Mouse (Mus musculus): ENCODE measurements around the gene Pik3ap1.
A peak's percentile ranks its signal among the peaks of the same experiment; 100 is the strongest.

Pik3ap1 gene

DNA sequence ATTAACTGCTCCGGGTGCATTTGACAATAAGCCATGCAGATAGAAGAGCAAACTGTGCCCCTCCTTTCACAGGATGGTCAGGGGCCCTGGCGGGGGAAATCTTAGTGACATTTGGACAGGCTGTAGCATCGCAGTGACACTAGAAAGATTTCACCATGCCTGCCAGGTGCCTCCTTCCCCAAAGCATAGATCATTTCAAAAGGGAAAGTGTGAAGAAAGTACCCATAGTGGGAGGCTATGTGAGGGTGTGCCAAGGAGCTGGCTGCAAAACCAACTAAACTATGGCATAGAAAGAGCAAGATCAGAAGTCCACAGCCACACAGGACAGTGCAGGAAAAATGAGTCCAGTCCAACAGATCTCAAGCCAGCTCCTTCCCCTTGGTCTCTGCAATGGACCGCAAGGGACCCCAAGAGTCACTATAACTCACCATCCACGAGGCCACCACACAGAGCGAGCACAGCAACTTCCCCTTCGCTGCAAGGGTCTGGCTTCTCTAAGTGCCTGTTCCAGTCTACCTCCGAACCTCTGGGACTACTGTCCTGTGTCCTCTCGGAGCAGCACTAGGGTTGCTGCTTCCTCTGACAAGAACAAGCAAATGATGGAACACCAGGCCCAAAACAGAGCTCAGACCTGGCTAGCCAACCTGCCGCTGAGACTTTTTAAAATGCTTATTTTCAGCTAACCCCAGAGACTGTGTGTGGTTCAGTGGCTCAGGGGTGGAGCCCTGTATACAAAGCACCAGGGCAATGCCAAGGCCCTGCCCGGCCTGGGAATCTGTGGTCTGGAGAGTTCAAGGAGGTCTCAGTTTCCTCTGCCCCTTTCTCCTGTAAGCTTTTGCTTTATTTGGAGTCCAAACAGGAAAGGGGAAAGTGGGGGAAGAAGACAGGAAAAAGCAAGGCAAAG lies 15.1 kb downstream of the Pik3ap1 start:
- no peak for DNase-seq (ENCODE audit: low spot score)

- no peak for DNase-seq (ENCODE audit: low spot score)
Observed at GRCm38 (mm10) chr19:41366854-41367517, 17.9 kb downstream of the Pik3ap1 start.

- no peak for DNase-seq (ENCODE audit: low spot score)
Observed at GRCm38 (mm10) chr19:41366192-41366853, 18.6 kb downstream of the Pik3ap1 start.

- DNase-seq (ENCODE audit: low spot score) = no peak
Observed at GRCm38 (mm10) chr19:41365570-41365969, 19.3 kb downstream of the Pik3ap1 start.

DNA sequence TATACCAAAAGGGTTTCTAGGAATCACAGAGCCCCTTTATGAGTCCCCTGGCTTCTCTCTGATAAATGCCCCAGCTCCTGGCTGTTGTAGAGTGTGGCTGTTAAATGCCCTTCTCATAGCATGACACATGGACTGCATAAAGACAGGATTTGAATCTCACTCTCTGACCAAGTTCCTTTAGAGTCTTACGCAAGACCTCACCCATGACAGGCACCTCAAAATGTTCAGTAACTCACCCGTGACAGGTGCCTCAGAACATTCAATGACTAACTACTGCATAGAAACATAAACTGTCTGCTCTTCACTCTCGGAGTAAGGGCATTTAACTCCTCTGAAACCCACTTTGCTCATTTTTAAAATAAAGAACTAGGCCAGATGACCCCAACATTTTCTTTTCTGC lies 20.4 kb downstream of the Pik3ap1 start:
- no peak for DNase-seq (ENCODE audit: low spot score)

DNA sequence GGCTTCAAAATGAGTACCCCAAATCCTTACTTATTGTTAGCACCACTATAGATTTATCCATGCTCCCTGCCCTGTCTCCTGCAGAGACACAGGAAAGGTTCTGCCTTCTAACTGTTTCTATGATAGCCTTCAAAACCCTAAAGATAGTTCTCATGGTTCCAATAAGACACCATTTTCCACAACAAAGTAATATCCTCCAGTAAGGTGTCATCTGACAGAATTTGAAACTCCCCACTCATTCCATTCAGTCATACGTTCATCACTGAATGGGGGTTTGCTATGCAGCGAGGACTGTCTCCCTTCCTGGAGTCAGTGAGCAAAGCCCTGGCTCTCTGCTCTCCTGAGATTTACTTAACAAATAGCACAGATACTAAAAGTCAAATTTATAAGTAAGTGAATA lies 21.9 kb downstream of the Pik3ap1 start:
- no peak for DNase-seq (ENCODE audit: low spot score)

DNA sequence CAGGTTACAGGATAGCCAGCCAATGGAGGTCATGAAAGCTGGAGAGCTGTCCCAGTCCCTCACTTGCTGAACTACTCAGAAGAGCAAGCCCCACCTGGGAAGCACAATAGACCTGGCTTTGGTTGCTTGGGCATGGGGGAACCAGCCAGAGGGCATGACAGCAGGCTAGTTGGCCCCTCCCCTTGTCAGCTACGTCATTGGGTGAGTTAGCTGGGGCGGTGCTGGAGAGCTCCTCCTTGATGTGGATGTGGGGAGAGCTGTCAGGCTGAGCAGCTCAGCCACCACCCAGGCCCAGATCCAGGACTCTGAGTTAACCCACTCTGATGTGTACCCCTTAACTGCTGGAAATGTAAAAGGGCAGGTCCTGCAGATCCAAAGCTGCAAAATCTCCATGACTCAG lies 24.4 kb downstream of the Pik3ap1 start:
- no peak for DNase-seq (ENCODE audit: low spot score)

- no peak for DNase-seq (ENCODE audit: low spot score)
Observed at GRCm38 (mm10) chr19:41354287-41354951, 30.5 kb downstream of the Pik3ap1 start.

DNA sequence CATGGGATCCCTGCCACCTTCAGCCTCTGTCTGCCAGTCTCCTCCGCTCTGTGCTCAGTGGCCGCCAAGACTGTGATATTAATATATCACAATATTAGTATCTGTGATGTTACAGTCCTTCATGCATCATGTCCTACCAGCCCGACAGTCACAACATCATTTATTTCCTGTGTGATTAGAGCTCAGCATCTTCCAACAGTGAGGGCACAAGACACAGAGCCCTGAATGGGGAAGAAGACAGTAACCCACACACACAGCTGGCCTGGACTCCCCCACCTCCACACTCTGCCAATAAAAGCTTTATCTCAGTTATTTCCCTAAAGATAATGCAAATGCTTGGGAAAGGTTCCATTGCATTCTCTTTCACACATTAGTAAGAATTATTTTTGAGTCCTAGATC lies 35.3 kb downstream of the Pik3ap1 start:
- DNase-seq (ENCODE audit: low spot score) = no peak

DNA sequence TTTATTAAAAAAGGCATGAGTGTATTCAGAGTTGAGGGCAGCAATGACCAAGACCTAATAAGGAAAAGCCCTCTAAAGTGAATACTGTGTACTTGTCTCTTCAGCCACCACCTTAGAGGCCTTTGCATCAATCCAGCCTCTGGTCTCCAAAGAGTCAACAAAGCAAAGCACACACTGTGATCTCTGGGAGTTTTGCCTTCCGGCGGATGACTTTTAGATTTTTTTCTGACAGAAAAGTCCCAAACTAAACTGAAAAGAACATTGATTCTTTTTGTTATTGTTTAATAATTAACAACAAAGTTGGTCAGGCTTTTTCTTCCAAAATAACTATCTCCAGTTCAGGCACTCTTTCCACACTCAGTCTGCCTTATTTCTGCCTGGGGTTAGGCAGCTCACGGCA lies 36.7 kb downstream of the Pik3ap1 start:
- no peak for DNase-seq (ENCODE audit: low spot score)

DNA sequence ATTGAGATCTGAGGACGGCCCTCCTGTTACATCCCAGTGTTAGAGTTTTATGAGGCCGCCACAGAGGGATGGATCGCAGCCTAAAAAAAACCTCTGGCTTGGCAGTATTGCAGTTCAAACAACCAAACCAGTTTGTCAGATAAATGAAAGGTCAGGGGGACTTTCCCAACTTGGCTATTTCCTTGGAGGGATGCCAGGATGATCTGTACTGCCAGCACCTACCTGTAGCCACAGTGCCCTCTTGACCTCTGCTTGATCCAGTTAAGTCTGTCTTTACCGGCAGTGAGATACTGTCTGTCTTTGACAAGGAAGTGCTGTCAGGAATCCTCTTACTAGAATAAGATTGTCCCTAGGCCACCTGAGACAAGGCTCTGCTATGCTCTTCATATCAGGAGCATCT lies 37.6 kb downstream of the Pik3ap1 start:
- no peak for DNase-seq (ENCODE audit: low spot score)

- DNase-seq (ENCODE audit: low spot score) = no peak
Observed at GRCm38 (mm10) chr19:41346099-41346850, 38.6 kb downstream of the Pik3ap1 start.

DNA sequence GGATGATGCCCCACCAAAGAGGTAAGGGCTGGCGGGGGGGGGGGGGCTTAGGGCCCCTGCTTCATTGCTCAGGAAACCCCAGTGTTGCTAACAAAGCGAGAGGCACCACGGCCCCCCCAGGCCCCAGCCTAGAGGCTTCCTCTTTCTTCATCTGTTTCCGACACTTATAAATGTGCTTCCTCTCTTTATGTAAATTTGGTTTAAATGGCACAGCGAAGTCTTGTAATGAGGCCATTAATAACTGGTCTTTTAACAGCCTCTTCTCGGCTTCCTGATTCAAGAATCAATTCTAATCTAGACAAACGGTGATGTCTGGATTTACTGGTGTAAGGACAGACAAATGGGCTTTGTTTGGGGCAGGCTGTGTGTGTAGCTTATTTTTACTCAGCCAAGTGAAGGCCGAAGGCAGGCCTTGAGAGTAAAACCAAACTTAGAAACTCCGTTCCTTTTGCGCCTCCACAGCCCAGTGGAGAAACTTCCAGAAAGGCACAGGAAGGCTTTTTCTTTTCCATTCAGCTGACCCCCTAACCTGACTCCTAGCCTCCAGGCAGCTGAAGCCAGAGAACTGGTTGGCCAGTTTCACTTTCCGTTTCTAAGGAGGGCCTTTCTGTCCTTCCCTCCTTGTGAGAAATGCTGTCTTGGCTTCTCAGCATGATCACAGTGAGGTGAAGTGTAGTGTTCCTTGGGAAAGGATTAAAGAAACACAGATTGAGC lies 39.7 kb downstream of the Pik3ap1 start:
- DNase-seq (ENCODE audit: low spot score) = peak; percentile 41

DNA sequence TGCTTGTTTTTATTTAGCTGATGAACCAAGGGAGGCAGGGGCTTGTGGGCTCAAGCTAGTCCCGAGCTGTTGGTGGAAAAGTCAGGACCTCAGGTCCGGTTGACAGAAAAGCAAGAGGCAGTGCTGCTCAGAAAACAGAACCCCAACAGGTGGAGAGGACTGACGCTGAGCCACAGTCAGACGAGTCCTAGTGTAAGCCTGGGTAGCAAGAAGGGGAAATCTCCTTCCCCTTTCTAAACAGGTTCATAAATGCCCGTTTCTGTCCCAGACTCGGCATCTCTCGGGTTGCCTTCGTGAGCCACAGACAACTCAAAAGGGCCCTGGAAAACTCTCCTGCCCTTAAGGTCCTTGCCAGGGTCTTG lies 40.3 kb downstream of the Pik3ap1 start:
- no peak for DNase-seq (ENCODE audit: low spot score)

DNA sequence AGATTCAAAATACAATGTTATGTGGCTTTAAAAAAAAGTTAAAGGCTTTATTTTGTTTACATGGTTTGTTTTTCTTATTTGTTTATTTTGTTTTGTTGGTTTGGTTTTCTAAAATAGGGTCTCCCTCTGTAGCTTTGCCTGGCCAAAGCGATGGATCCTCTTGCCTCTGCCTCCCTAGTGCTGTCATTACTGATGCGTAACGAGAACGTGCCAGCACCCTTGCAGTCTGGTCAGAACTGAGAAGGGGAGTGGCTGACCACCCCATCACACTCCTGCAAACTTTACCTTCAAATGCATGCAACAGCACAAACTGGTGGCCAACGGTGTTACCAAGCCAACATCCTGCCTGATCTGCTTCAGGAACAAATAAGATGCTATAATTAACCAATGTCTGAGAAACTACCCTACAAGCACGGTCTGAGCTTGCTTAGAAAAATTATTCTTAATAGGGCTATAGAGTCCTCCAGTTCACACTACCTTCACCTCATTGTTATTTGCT lies 42.3 kb downstream of the Pik3ap1 start:
- DNase-seq (ENCODE audit: low spot score) = no peak

- DNase-seq (ENCODE audit: low spot score) = no peak
Observed at GRCm38 (mm10) chr19:41341677-41342076, 43.2 kb downstream of the Pik3ap1 start.

GRCm38 (mm10) chr19:41339020-41339836 lies 45.7 kb downstream of the Pik3ap1 start:
- no peak for DNase-seq (ENCODE audit: low spot score)

DNA sequence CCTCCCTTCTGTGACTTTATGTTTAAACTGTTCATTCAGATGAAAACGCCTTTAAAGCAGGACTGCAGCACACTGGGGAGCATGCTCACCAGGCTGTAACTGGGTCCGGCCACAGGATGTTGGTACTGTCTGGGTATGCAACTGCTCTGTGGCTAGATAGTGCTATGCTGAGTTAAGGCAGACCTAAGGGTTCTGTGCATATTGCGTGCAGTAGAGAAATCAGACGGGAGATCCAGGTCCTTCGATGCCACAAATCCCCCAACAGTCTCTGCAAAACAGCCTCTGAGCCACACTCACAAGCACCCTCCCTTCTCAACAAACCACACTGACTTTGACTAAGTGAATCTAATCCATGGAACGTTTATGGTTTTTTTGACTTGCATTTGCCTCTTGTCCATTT lies 46.5 kb downstream of the Pik3ap1 start:
- DNase-seq (ENCODE audit: low spot score) = no peak

DNA sequence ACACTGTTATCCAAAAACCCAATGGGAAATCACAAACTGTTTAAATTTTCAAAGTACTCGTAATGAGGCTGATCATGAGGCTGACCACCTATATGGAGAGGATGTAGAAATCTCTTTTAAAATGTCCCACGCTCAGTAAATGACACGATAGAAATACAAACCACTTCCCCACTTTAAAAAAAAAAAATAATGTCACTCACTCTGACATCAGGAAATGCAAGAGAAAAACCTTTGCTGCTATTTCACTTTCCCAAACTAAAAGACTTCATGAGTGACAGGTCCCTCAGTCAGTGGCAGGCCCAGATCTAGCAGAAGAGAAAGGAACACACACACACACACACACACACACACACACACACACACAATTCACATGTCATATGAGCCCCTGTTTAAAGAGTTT lies 49.2 kb downstream of the Pik3ap1 start:
- no peak for DNase-seq (ENCODE audit: low spot score)

DNA sequence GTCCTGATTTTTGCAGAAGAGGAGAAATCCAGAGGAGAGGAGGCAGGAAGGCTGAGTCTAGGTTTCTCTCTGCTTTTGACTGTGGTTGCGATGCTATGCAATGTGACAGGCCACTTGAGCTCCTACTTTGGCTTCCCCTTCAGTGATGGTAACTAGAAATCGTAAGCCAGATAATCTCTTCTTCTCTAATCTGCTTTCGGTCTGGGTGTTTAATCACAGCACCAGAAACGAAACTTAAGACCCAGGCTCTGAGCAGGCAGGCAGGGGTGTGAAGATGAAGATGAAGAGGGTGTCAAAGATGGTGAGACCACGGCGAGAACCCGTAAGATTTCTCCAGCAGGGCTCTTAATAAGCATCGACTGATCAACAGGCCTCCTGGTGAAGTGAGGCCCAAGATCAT lies 51.9 kb downstream of the Pik3ap1 start:
- no peak for DNase-seq (ENCODE audit: low spot score)

All from testis, postnatal 14 days (tissue).